ENCODE assay signal across 8 mouse cellular contexts in the genomic region with DNA sequence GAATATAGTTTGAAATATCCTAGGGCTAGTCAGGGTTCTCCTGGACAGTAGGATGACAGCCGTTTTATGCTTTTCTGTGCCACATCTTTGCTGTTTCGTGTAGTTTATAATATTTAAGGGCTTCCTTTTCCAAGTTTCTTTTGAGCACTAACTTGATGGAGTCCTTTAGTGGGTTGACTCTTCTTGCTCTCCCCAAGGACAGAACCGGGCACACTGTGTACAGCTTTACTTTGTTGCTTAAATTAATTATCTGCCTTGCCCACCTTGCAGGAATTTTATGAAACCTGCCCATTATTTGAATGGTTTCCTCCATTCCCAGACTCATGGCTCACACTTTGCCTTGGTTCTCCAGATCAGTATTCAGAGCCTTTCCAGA. TPM values are rescaled to one million over a fixed set of nuclear protein-coding genes. Genes with fewer than 3 reads are reported as not detected.
A peak's percentile ranks its signal among the peaks of the same experiment; 100 is the strongest.
DNase-seq lines count a peak whose midpoint lies in the region; ATAC-seq and TF ChIP-seq lines count a peak whose summit lies in the region.

No protein-coding gene starts in this region.

- no peaks in the 10 kb centered on the region for H3K9me3 ChIP-seq in heart, embryonic 15.5 days (replicated peaks)
- H3K9me3 ChIP-seq in MEL (replicated peaks; ENCODE audit: insufficient read depth, low read length) = no peaks in the 10 kb centered on the region
- no peaks in the 10 kb centered on the region for H3K9me3 ChIP-seq in hindbrain, embryonic 10.5 days

- TF ChIP-seq EP300 in MEL (IDR thresholded peaks at IDR 0.05; ENCODE audit: low read depth in 1 of 2, low read length in 2 of 2) = no peak

- peak overlapping the region; percentile 78 for H3K4me2 ChIP-seq in heart, embryonic 15.5 days

- H3K9ac ChIP-seq in heart, embryonic 15.5 days = peak overlapping the region; percentile 87
- peak overlapping the region; percentile 74 for H3K9ac ChIP-seq in MEL (ENCODE audit: control insufficient read depth, low read depth, low read length, poor library complexity, severe bottlenecking)

- TF ChIP-seq POLR2A in MEL (IDR thresholded peaks at IDR 0.05; ENCODE audit: control insufficient read depth in 1 of 2, insufficient read depth in 1 of 2, low read depth in 1 of 2, low read length in 2 of 2, poor library complexity in 1 of 2) = no peak

- DNase-seq in heart, adult 9 months (ENCODE audit: low spot score in 2 of 2) = no peak
- DNase-seq in MEL (ENCODE audit: low read depth, low spot score) = no peak
- DNase-seq in hindbrain, embryonic 10.5 days (ENCODE audit: low spot score) = no peak
- no peak for DNase-seq in thymus, postnatal 14 days
- no peak for DNase-seq in T-cell, adult 2 months (ENCODE audit: low spot score)
- DNase-seq in urinary bladder, postnatal 4 days (ENCODE audit: low spot score in 2 of 2) = no peak

- peaks cover 4% of the 10 kb centered on the region; the same call in 1 of the 2 replicates for H3K27me3 ChIP-seq in heart, embryonic 15.5 days
- peaks cover 0 to 1% of the 10 kb centered on the region in 2 experiments; a peak in 1 of 4 replicates for H3K27me3 ChIP-seq in MEL (ENCODE audit: control insufficient read depth in 1 of 2, insufficient read depth in 2 of 2, low read length in 2 of 2)
- H3K27me3 ChIP-seq in hindbrain, embryonic 10.5 days (ENCODE audit: insufficient read depth, poor library complexity, severe bottlenecking) = no peaks in the 10 kb centered on the region

- WGBS in heart, embryonic 15.5 days = 9% methylated on average over 3 of the region's 3 CpGs
- 17% methylated on average over 3 of the region's 3 CpGs for WGBS in hindbrain, embryonic 10.5 days

- peak overlapping the region; percentile 87 for H3K27ac ChIP-seq in heart, embryonic 15.5 days
- H3K27ac ChIP-seq in MEL (ENCODE audit: control insufficient read depth, low read depth, low read length) = peak overlapping the region; percentile 64
- peak overlapping the region; percentile 93 for H3K27ac ChIP-seq in hindbrain, embryonic 10.5 days

- no peak for ATAC-seq in heart, embryonic 15.5 days (replicated peaks; ENCODE audit: insufficient number of reproducible peaks, insufficient read depth, low FRiP score, low read depth)
- 0 out of 2 replicates have a peak, but pooled peaks have one; percentile 1 for ATAC-seq in megakaryocyte-erythroid progenitor cell, adult 5-6 weeks (replicated peaks; ENCODE audit: low FRiP score, low TSS enrichment, poor library complexity, severe bottlenecking)

- peaks cover 32% of the 10 kb centered on the region for H3K36me3 ChIP-seq in heart, embryonic 15.5 days
- H3K36me3 ChIP-seq in MEL (ENCODE audit: control insufficient read depth in 1 of 2, insufficient read depth in 2 of 2, low read length in 2 of 2) = peaks cover 6 to 11% of the 10 kb centered on the region in 2 experiments
- peaks cover 36% of the 10 kb centered on the region for H3K36me3 ChIP-seq in hindbrain, embryonic 10.5 days

- no peak for TF ChIP-seq CTCF in MEL (IDR thresholded peaks at IDR 0.05 in 2 of 3, conservative IDR thresholded peaks at IDR 0.05 in 1 of 3; ENCODE audit: control insufficient read depth in 1 of 3, insufficient read depth in 1 of 3, low read depth in 2 of 3, low read length in 3 of 3, poor library complexity in 1 of 3, severe bottlenecking in 1 of 3)

- H3K4me1 ChIP-seq in heart, embryonic 15.5 days (replicated peaks) = peaks cover 8% of the 10 kb centered on the region
- H3K4me1 ChIP-seq in MEL (ENCODE audit: control insufficient read depth in 1 of 2, insufficient read depth in 2 of 2, low read length in 2 of 2) = peaks cover 0 to 6% of the 10 kb centered on the region in 2 experiments; a peak in 3 of 4 replicates
- peaks cover 13% of the 10 kb centered on the region for H3K4me1 ChIP-seq in hindbrain, embryonic 10.5 days (replicated peaks)

- no peak for TF ChIP-seq RAD21 in MEL (IDR thresholded peaks at IDR 0.05; ENCODE audit: low read depth, low read length)

- H3K4me3 ChIP-seq in heart, embryonic 15.5 days = peak overlapping the region; percentile 82
- peak overlapping the region; percentile 63 to 83 for H3K4me3 ChIP-seq in MEL (ENCODE audit: control insufficient read depth in 1 of 2, insufficient read depth in 1 of 2, low read depth in 2 of 2, low read length in 2 of 2)
- H3K4me3 ChIP-seq in hindbrain, embryonic 10.5 days = peak overlapping the region; percentile 93

- peaks cover 13% of the 10 kb centered on the region for H3K79me2 ChIP-seq in MEL (ENCODE audit: control insufficient read depth, insufficient read depth, low read length, poor library complexity)

TF ChIP-seq in MEL, 35 proteins besides CTCF, POLR2A, EP300 and RAD21 (continues in another document):
- TF ChIP-seq NRF1 (IDR thresholded peaks at IDR 0.05; ENCODE audit: insufficient read depth, low read depth, low read length, poor library complexity, severe bottlenecking) (no peak), POLR2AphosphoS5 (IDR thresholded peaks at IDR 0.05; ENCODE audit: borderline replicate concordance, low read depth, low read length) (no peak), MXI1 (IDR thresholded peaks at IDR 0.05; ENCODE audit: low read depth, low read length) (no peak; the same call in 1 of the 2 replicates), MAZ (IDR thresholded peaks at IDR 0.05; ENCODE audit: low read depth, low read length) (no peak), RCOR1 (IDR thresholded peaks at IDR 0.05; ENCODE audit: low read depth, low read length) (no peak), UBTF (IDR thresholded peaks at IDR 0.05; ENCODE audit: borderline replicate concordance, insufficient read depth, low read depth, low read length) (no peak), TAL1 (IDR thresholded peaks at IDR 0.05; ENCODE audit: low read length) (no peak), NELFE (IDR thresholded peaks at IDR 0.05; ENCODE audit: low read depth, low read length) (no peak), SMC3 (IDR thresholded peaks at IDR 0.05; ENCODE audit: low read depth, low read length) (no peak), CHD2 (IDR thresholded peaks at IDR 0.05; ENCODE audit: low read length) (no peak), TCF12 (IDR thresholded peaks at IDR 0.05; ENCODE audit: low read depth, low read length) (no peak), MYC (IDR thresholded peaks at IDR 0.05; ENCODE audit: low read depth, low read length) (no peak), MAFK (IDR thresholded peaks at IDR 0.05; ENCODE audit: borderline replicate concordance, low read depth, low read length) (no peak), BHLHE40 (IDR thresholded peaks at IDR 0.05; ENCODE audit: borderline replicate concordance, low read depth, low read length) (no peak), USF1 (IDR thresholded peaks at IDR 0.05; ENCODE audit: low read depth, low read length) (no peak), KAT2A (conservative IDR thresholded peaks at IDR 0.05; ENCODE audit: low read depth, low read length) (no peak)

RNA-seq across cellular contexts. Expression of gene Tinf2, which starts 0.5 kb away (rescaled TPM):
- 26.1 and 29.2 TPM in 2 replicates for polyA plus RNA-seq in heart, embryonic 15.5 days (2015; fragmentation: Nextera tagmentation; extraction: Ambion mirVana)
- total RNA-seq in MEL (2012; rRNA removed) = 27.2 and 27.8 TPM in 2 replicates
- 10 to 100 TPM in 1 of 2 experiments, not detected in 1; 53.0 TPM for polyA plus RNA-seq in MEL (2012; ENCODE audit: insufficient read depth in 1 of 2, insufficient read length in 2 of 2, low read depth in 1 of 2, low replicate concordance in 2 of 2, missing spikeins in 1 of 2)
- polyA plus RNA-seq in hindbrain, embryonic 10.5 days (2016; fragmentation: Nextera tagmentation; extraction: Ambion mirVana) = 63.4 and 68.9 TPM in 2 replicates
- total RNA-seq in megakaryocyte-erythroid progenitor cell, adult 5-6 weeks (2014; fragmentation: Nextera tagmentation) = 22.2 and 59.3 TPM in 2 replicates
- 22.8 and 24.0 TPM in 2 replicates for total RNA-seq in megakaryocyte-erythroid progenitor cell, adult 5-6 weeks (2017)

RNA-seq across cellular contexts. Expression of gene Nedd8, which starts 10.2 kb away (rescaled TPM):
- 448 and 462 TPM in 2 replicates for polyA plus RNA-seq in heart, embryonic 15.5 days (2015; fragmentation: Nextera tagmentation; extraction: Ambion mirVana)
- 515 and 516 TPM in 2 replicates for total RNA-seq in MEL (2012; rRNA removed)
- 100 to 1,000 TPM in 1 of 2 experiments, not detected in 1; 528 TPM for polyA plus RNA-seq in MEL (2012; ENCODE audit: insufficient read depth in 1 of 2, insufficient read length in 2 of 2, low read depth in 1 of 2, low replicate concordance in 2 of 2, missing spikeins in 1 of 2)
- 646 and 662 TPM in 2 replicates for polyA plus RNA-seq in hindbrain, embryonic 10.5 days (2016; fragmentation: Nextera tagmentation; extraction: Ambion mirVana)
- total RNA-seq in megakaryocyte-erythroid progenitor cell, adult 5-6 weeks (2014; fragmentation: Nextera tagmentation) = 398 and 455 TPM in 2 replicates
- total RNA-seq in megakaryocyte-erythroid progenitor cell, adult 5-6 weeks (2017) = 365 and 374 TPM in 2 replicates

RNA-seq across cellular contexts. Expression of gene Gmpr2, which starts 10.4 kb away (rescaled TPM):
- 36.0 and 42.3 TPM in 2 replicates for polyA plus RNA-seq in heart, embryonic 15.5 days (2015; fragmentation: Nextera tagmentation; extraction: Ambion mirVana)
- 22.3 and 24.5 TPM in 2 replicates for total RNA-seq in MEL (2012; rRNA removed)
- polyA plus RNA-seq in MEL (2012; ENCODE audit: insufficient read depth in 1 of 2, insufficient read length in 2 of 2, low read depth in 1 of 2, low replicate concordance in 2 of 2, missing spikeins in 1 of 2) = 10 to 100 TPM in 1 of 2 experiments, not detected in 1; 28.8 TPM
- 60.0 and 65.9 TPM in 2 replicates for polyA plus RNA-seq in hindbrain, embryonic 10.5 days (2016; fragmentation: Nextera tagmentation; extraction: Ambion mirVana)
- 20.2 and 31.1 TPM in 2 replicates for total RNA-seq in megakaryocyte-erythroid progenitor cell, adult 5-6 weeks (2014; fragmentation: Nextera tagmentation)
- total RNA-seq in megakaryocyte-erythroid progenitor cell, adult 5-6 weeks (2017) = 22.6 and 24.8 TPM in 2 replicates

RNA-seq across cellular contexts. Expression of gene Mdp1, which starts 21.8 kb away (rescaled TPM):
- polyA plus RNA-seq in heart, embryonic 15.5 days (2015; fragmentation: Nextera tagmentation; extraction: Ambion mirVana) = 84.5 and 90.0 TPM in 2 replicates
- total RNA-seq in MEL (2012; rRNA removed) = 25.5 and 30.6 TPM in 2 replicates
- 10 to 100 TPM in 1 of 2 experiments, not detected in 1; 25.6 TPM for polyA plus RNA-seq in MEL (2012; ENCODE audit: insufficient read depth in 1 of 2, insufficient read length in 2 of 2, low read depth in 1 of 2, low replicate concordance in 2 of 2, missing spikeins in 1 of 2)
- polyA plus RNA-seq in hindbrain, embryonic 10.5 days (2016; fragmentation: Nextera tagmentation; extraction: Ambion mirVana) = 65.6 and 67.6 TPM in 2 replicates
- total RNA-seq in megakaryocyte-erythroid progenitor cell, adult 5-6 weeks (2014; fragmentation: Nextera tagmentation) = 39.9 and 57.6 TPM in 2 replicates
- total RNA-seq in megakaryocyte-erythroid progenitor cell, adult 5-6 weeks (2017) = 33.5 and 34.1 TPM in 2 replicates

RNA-seq across cellular contexts. Expression of gene Tgm1, which starts 31.6 kb away (rescaled TPM):
- polyA plus RNA-seq in heart, embryonic 15.5 days (2015; fragmentation: Nextera tagmentation; extraction: Ambion mirVana) = 0.20 and 0.60 TPM in 2 replicates
- total RNA-seq in MEL (2012; rRNA removed) = 5.8 and 6.2 TPM in 2 replicates
- polyA plus RNA-seq in MEL (2012; ENCODE audit: insufficient read depth in 1 of 2, insufficient read length in 2 of 2, low read depth in 1 of 2, low replicate concordance in 2 of 2, missing spikeins in 1 of 2) = 10 to 100 TPM in 1 of 2 experiments, not detected in 1; 11.4 TPM
- 0.34 and 0.81 TPM in 2 replicates for polyA plus RNA-seq in hindbrain, embryonic 10.5 days (2016; fragmentation: Nextera tagmentation; extraction: Ambion mirVana)
- not detected in 2 replicates for total RNA-seq in megakaryocyte-erythroid progenitor cell, adult 5-6 weeks (2014; fragmentation: Nextera tagmentation)
- 0.15 TPM in 1 of 2 replicates, not detected in the other for total RNA-seq in megakaryocyte-erythroid progenitor cell, adult 5-6 weeks (2017)
